Mouse (Mus musculus) heart, adult 2 months (tissue): ENCODE results near the gene Olfr742. TPM values are rescaled to one million over a fixed set of nuclear protein-coding genes. Genes with fewer than 3 reads are reported as not detected.

ENCODE experiments used
- DNase-seq, 2 experiments: peaks; one replicate each; pipeline ENCODE4 v3.0.0; 2021
- H3K27ac ChIP-seq: fragments of 200-600 bp; 2 replicates; pipeline ENCODE4 v1.8.1; 2022
- H3K27me3 ChIP-seq: fragments of 200-500 bp; 2 replicates; pipeline ENCODE4 v1.6.1; 2012; ENCODE audit warnings: mild to moderate bottlenecking, low read length, inconsistent platforms, mixed read lengths; ENCODE audit not compliant: control insufficient read depth, insufficient read depth
- H3K36me3 ChIP-seq: fragments of 200-500 bp; 2 replicates; pipeline ENCODE4 v1.6.1; 2012; ENCODE audit warnings: low read length, inconsistent platforms; ENCODE audit not compliant: control insufficient read depth, insufficient read depth
- H3K4me1 ChIP-seq: fragments of 200-500 bp; 2 replicates; pipeline ENCODE4 v1.6.1; 2011; ENCODE audit warnings: low read length; ENCODE audit not compliant: control insufficient read depth, insufficient read depth
- H3K4me3 ChIP-seq: fragments of 200-600 bp; 2 replicates; pipeline ENCODE4 v1.8.1; 2022
- H3K79me2 ChIP-seq: fragments of 200-500 bp; replicated peaks from 2 replicates; pipeline ENCODE4 v1.6.1; 2012; ENCODE audit warnings: mild to moderate bottlenecking, inconsistent platforms, low read length, moderate library complexity, mixed read lengths; ENCODE audit not compliant: control insufficient read depth, insufficient read depth
- H3K9ac ChIP-seq: fragments of 200-500 bp; 2 replicates; pipeline ENCODE4 v1.6.1; 2012; ENCODE audit warnings: low read depth, mild to moderate bottlenecking, control low read depth, inconsistent platforms, low read length, mixed read lengths
- CTCF ChIP-seq: fragments of 200-600 bp; IDR thresholded peaks from 2 replicates; pipeline ENCODE4 v1.8.1; 2022; ENCODE audit warnings: antibody characterized with exemption, mild to moderate bottlenecking, moderate library complexity
- EP300 ChIP-seq: fragments of 200-500 bp; IDR thresholded peaks from 2 replicates; pipeline ENCODE4 v1.6.1; 2011; ENCODE audit warnings: low read depth, low read length, control low read depth; ENCODE audit not compliant: insufficient read depth
- POLR2A ChIP-seq: fragments of 200-500 bp; IDR thresholded peaks from 2 replicates; pipeline ENCODE4 v1.6.1; 2011; ENCODE audit warnings: mild to moderate bottlenecking, low read depth, low read length, control low read depth; ENCODE audit not compliant: insufficient read depth
- WGBS: fragments of 180-500 bp; shearing (Covaris S2); methylation state at CpG from one replicate; pipeline ENCODE4 v1.1.7; 2018; 5-methylcytosine and 5-hydroxymethylcytosine counted together
- intact Hi-C: fragments of 180-260 bp; cut with DNase I; formaldehyde crosslinking; loops from one replicate; pipeline ENCODE4 v1.15.1; 2025
- long read RNA-seq: library from polyadenylated mRNA; stranded (forward); transcript quantifications from one replicate; pipeline ENCODE4 v2.0.0, GENCODE M21; 2021
- polyA plus RNA-seq: library from polyadenylated mRNA; depleted of rRNA; stranded (reverse); fragments of >200 nt; gene quantifications from 2 replicates; pipeline ENCODE4 v1.2.3, GENCODE M21; 2012; rRNA removed
- total RNA-seq, 2 experiments: library from RNA; stranded (reverse); gene quantifications; 2 replicates each; pipeline ENCODE4 v1.2.3; 2021

Gene Olfr742
- total RNA-seq (not detected), polyA plus RNA-seq (not detected in 2 replicates)
- long read RNA-seq: 0 reads

GRCm38 (mm10) chr14:50503300-50503699 is at the start of gene Olfr742:
Olfr742 (plus strand) TSS chr14:50503600.
- WGBS: 38% methylated on average over 2 of the region's 2 CpGs
- Histone ChIP-seq H3K27ac (no peak within 1 kb of the TSS), H3K9ac (no peak within 1 kb of the TSS), H3K4me3 (no peak within 1 kb of the TSS), H3K79me2 (no peaks in the 10 kb centered on the region), H3K27me3 (no peaks in the 10 kb centered on the region), H3K36me3 (no peaks in the 10 kb centered on the region), H3K4me1 (no peaks in the 10 kb centered on the region)
- DNase-seq: no peak
- no peak for TF ChIP-seq CTCF
- TF ChIP-seq EP300: no peak
- TF ChIP-seq POLR2A: no peak
- intact Hi-C loops: no loop called here

GRCm38 (mm10) chr14:50472438-50472837 is 31.0 kb upstream of the Olfr742 start, which contains the start of gene Olfr741:
Olfr741 (plus strand) TSS chr14:50472738.
- H3K4me3 ChIP-seq: no peak within 1 kb of the TSS
- no peaks in the 10 kb centered on the region for H3K79me2 ChIP-seq
- no peaks in the 10 kb centered on the region for H3K36me3 ChIP-seq
- intact Hi-C loops: no loop called here
- TF ChIP-seq EP300 (no peak), CTCF (no peak), POLR2A (no peak)
- DNase-seq: no peak
- no peak within 1 kb of the TSS for H3K27ac ChIP-seq
- H3K9ac ChIP-seq: no peak within 1 kb of the TSS
- WGBS: 66% methylated on average over 2 of the region's 2 CpGs
- no peaks in the 10 kb centered on the region for H3K27me3 ChIP-seq
- H3K4me1 ChIP-seq: no peaks in the 10 kb centered on the region

- TF ChIP-seq POLR2A: no peak
- TF ChIP-seq CTCF: no peak
- TF ChIP-seq EP300: no peak
- intact Hi-C loops: no loop called here
- H3K4me3 ChIP-seq: no peak overlapping the region
- no peak overlapping the region for H3K27ac ChIP-seq
- no peak overlapping the region for H3K9ac ChIP-seq
- no peaks in the 10 kb centered on the region for H3K36me3 ChIP-seq
- H3K27me3 ChIP-seq: no peaks in the 10 kb centered on the region
- 66% methylated on average over 2 of the region's 2 CpGs for WGBS
- DNase-seq: no peak
- no peaks in the 10 kb centered on the region for H3K79me2 ChIP-seq
- H3K4me1 ChIP-seq: no peaks in the 10 kb centered on the region
These were observed 25.0 kb upstream of the Olfr742 start for GRCm38 (mm10) chr14:50478406-50478805.

- Histone ChIP-seq H3K4me3 (no peak within 1 kb of the TSS), H3K27me3 (no peaks in the 10 kb centered on the region), H3K27ac (no peak within 1 kb of the TSS), H3K79me2 (no peaks in the 10 kb centered on the region), H3K9ac (no peak within 1 kb of the TSS), H3K4me1 (no peaks in the 10 kb centered on the region), H3K36me3 (no peaks in the 10 kb centered on the region)
- no peak for TF ChIP-seq CTCF
- no peak for TF ChIP-seq EP300
- TF ChIP-seq POLR2A: no peak
- DNase-seq: no peak
- intact Hi-C loops: no loop called here
These were observed 18.1 kb downstream of the Olfr742 start, which contains the start of gene Olfr743 for GRCm38 (mm10) chr14:50521539-50521938. Olfr743 (plus strand) TSS chr14:50521839.

GRCm38 (mm10) chr14:50552734-50553133 is 49.3 kb downstream of the Olfr742 start:
- no peaks in the 10 kb centered on the region for H3K36me3 ChIP-seq
- H3K27ac ChIP-seq: no peak overlapping the region
- no peak overlapping the region for H3K4me3 ChIP-seq
- DNase-seq: no peak
- H3K27me3 ChIP-seq: no peaks in the 10 kb centered on the region
- no peak for TF ChIP-seq POLR2A
- TF ChIP-seq EP300: no peak
- no peak for TF ChIP-seq CTCF
- no peak overlapping the region for H3K9ac ChIP-seq
- 91% methylated on average over 2 of the region's 2 CpGs for WGBS
- intact Hi-C loops: no loop called here
- no peaks in the 10 kb centered on the region for H3K4me1 ChIP-seq
- H3K79me2 ChIP-seq: no peaks in the 10 kb centered on the region

Other genes starting within 250 kb of the Olfr742 start
- gene Olfr732, start 219.4 kb upstream of the Olfr742 start, total RNA-seq: not detected
- not detected in 2 replicates for gene Olfr732, start 219.4 kb upstream of the Olfr742 start, polyA plus RNA-seq
- gene Olfr733, start 202.1 kb upstream of the Olfr742 start, total RNA-seq: not detected
- 0.08 TPM in 1 of 2 replicates, not detected in the other for gene Olfr733, start 202.1 kb upstream of the Olfr742 start, polyA plus RNA-seq
- gene Olfr734, start 176.8 kb upstream of the Olfr742 start, total RNA-seq: not detected
- not detected in 2 replicates for gene Olfr734, start 176.8 kb upstream of the Olfr742 start, polyA plus RNA-seq
- gene Olfr735, start 154.7 kb upstream of the Olfr742 start, total RNA-seq: not detected
- not detected in 2 replicates for gene Olfr735, start 154.7 kb upstream of the Olfr742 start, polyA plus RNA-seq
- under 1 TPM in 1 of 2 experiments, not detected in 1; 0.08 TPM for gene Tlr11, start 145.7 kb upstream of the Olfr742 start, total RNA-seq
- 0.06 and 0.10 TPM in 2 replicates for gene Tlr11, start 145.7 kb upstream of the Olfr742 start, polyA plus RNA-seq
- gene Olfr736, start 122.4 kb upstream of the Olfr742 start, total RNA-seq: not detected
- gene Olfr736, start 122.4 kb upstream of the Olfr742 start, polyA plus RNA-seq: not detected in 2 replicates
- gene Olfr738, start 96.0 kb upstream of the Olfr742 start, total RNA-seq: not detected
- not detected in 2 replicates for gene Olfr738, start 96.0 kb upstream of the Olfr742 start, polyA plus RNA-seq
- not detected for gene Olfr739, start 85.0 kb upstream of the Olfr742 start, total RNA-seq
- gene Olfr739, start 85.0 kb upstream of the Olfr742 start, polyA plus RNA-seq: not detected in 2 replicates
- gene Olfr740, start 58.1 kb upstream of the Olfr742 start, total RNA-seq: not detected
- not detected in 2 replicates for gene Olfr740, start 58.1 kb upstream of the Olfr742 start, polyA plus RNA-seq
- gene Olfr741, start 30.9 kb upstream of the Olfr742 start, total RNA-seq: not detected
- gene Olfr741, start 30.9 kb upstream of the Olfr742 start, polyA plus RNA-seq: not detected in 2 replicates
- not detected for gene Olfr743, start 18.2 kb downstream of the Olfr742 start, total RNA-seq
- not detected in 2 replicates for gene Olfr743, start 18.2 kb downstream of the Olfr742 start, polyA plus RNA-seq
- gene Olfr744, start 111.3 kb downstream of the Olfr742 start, total RNA-seq: not detected
- gene Olfr744, start 111.3 kb downstream of the Olfr742 start, polyA plus RNA-seq: not detected in 2 replicates
- not detected for gene Olfr745, start 135.8 kb downstream of the Olfr742 start, total RNA-seq
- gene Olfr745, start 135.8 kb downstream of the Olfr742 start, polyA plus RNA-seq: not detected in 2 replicates
- gene Olfr746, start 143.5 kb downstream of the Olfr742 start, total RNA-seq: not detected
- gene Olfr746, start 143.5 kb downstream of the Olfr742 start, polyA plus RNA-seq: not detected in 2 replicates
- not detected for gene Olfr747, start 189.6 kb downstream of the Olfr742 start, total RNA-seq
- gene Olfr747, start 189.6 kb downstream of the Olfr742 start, polyA plus RNA-seq: not detected in 2 replicates
- gene Olfr748, start 203.8 kb downstream of the Olfr742 start, total RNA-seq: not detected
- not detected in 2 replicates for gene Olfr748, start 203.8 kb downstream of the Olfr742 start, polyA plus RNA-seq
- gene Olfr749, start 241.5 kb downstream of the Olfr742 start, total RNA-seq: not detected
- gene Olfr749, start 241.5 kb downstream of the Olfr742 start, polyA plus RNA-seq: not detected in 2 replicates